ENCODE assay signal across 37 mouse cellular contexts in genomic region chr19:11098401-11098800, GRCm38 (mm10). TPM values are rescaled to one million over a fixed set of nuclear protein-coding genes. Genes with fewer than 3 reads are reported as not detected.
"Had no signal": no experiment of that assay in that cellular context is flagged by ENCODE, and none has a peak within 500 bp of the region (broad histone marks: within the 10 kb centered on the region; RNA-seq: fewer than 3 reads in every experiment).

No protein-coding gene starts in this region.

- H3K4me1 ChIP-seq: heart, embryonic 10.5 days; heart, embryonic 12.5 days; hindbrain, embryonic 13.5 days; hindbrain, embryonic 15.5 days; limb, embryonic 10.5 days; limb, embryonic 12.5 days; liver, embryonic 13.5 days had no signal

- H3K9ac ChIP-seq: heart, embryonic 12.5 days; hindbrain, embryonic 13.5 days; hindbrain, embryonic 15.5 days; limb, embryonic 12.5 days; liver, embryonic 13.5 days had no signal

- H3K36me3 ChIP-seq: heart, embryonic 10.5 days; heart, embryonic 12.5 days; hindbrain, embryonic 13.5 days; hindbrain, embryonic 15.5 days; limb, embryonic 10.5 days; limb, embryonic 12.5 days; liver, embryonic 13.5 days had no signal

- H3K9me3 ChIP-seq: heart, embryonic 10.5 days; heart, embryonic 12.5 days; hindbrain, embryonic 13.5 days; hindbrain, embryonic 15.5 days; limb, embryonic 10.5 days; limb, embryonic 12.5 days; liver, embryonic 13.5 days had no signal

- H3K4me2 ChIP-seq: heart, embryonic 12.5 days; hindbrain, embryonic 13.5 days; hindbrain, embryonic 15.5 days; limb, embryonic 12.5 days; liver, embryonic 13.5 days had no signal

- H3K4me3 ChIP-seq: gastrocnemius, adult 2 months; heart, embryonic 10.5 days; heart, embryonic 12.5 days; hindbrain, embryonic 13.5 days; hindbrain, embryonic 15.5 days; layer of hippocampus, adult 2 months; left cerebral cortex, adult 2 months; limb, embryonic 10.5 days; limb, embryonic 12.5 days; liver, embryonic 13.5 days had no signal

- H3K27ac ChIP-seq: gastrocnemius, adult 2 months; heart, embryonic 10.5 days; hindbrain, embryonic 13.5 days; hindbrain, embryonic 15.5 days; hindbrain, postnatal 0 days; layer of hippocampus, adult 2 months; left cerebral cortex, adult 2 months; limb, embryonic 10.5 days; limb, embryonic 12.5 days; liver, embryonic 13.5 days had no signal

- DNase-seq: gastrocnemius, adult 2 months; gastrocnemius, postnatal 10 days; gastrocnemius, postnatal 25 days; heart, adult 18-20 months; heart, postnatal 14 days; heart, postnatal 36 days; kidney, adult 18-20 months; kidney, adult 8-10 months; kidney, postnatal 10 days; kidney, postnatal 25 days; kidney, postnatal 4 days; liver; liver, embryonic 13.5 days had no signal

- ATAC-seq: hindbrain, postnatal 0 days; intestine, postnatal 0 days had no signal

RNA-seq across cellular contexts. Expression of gene Ms4a8a, which starts 17.5 kb away (rescaled TPM):
- total RNA-seq: hindbrain, postnatal 0 days; layer of hippocampus, postnatal 10 days; layer of hippocampus, postnatal 25 days; left cerebral cortex, adult 2 months; left cerebral cortex, postnatal 14 days; left cerebral cortex, postnatal 36 days had no signal
- polyA plus RNA-seq: frontal cortex, adult 2 months; heart, embryonic 10.5 days; heart, embryonic 12.5 days; heart, embryonic 14.5 days; hindbrain, embryonic 11.5 days; hindbrain, embryonic 13.5 days; hindbrain, embryonic 15.5 days; hindbrain, postnatal 0 days; kidney, embryonic 14.5 days; kidney, embryonic 16.5 days; limb, embryonic 10.5 days; limb, embryonic 12.5 days; limb, embryonic 14.5 days; liver, embryonic 13.5 days had no signal

RNA-seq across cellular contexts. Expression of gene 1700017D01Rik, which starts 32.3 kb away (rescaled TPM):
- total RNA-seq: gastrocnemius, adult 2 months; gastrocnemius, postnatal 25 days; heart, adult 18-20 months; heart, adult 8-10 months; heart, postnatal 14 days; heart, postnatal 36 days; hematopoietic stem cell, adult 5-6 weeks; hindbrain, postnatal 0 days; layer of hippocampus, adult 2 months; layer of hippocampus, postnatal 10 days; layer of hippocampus, postnatal 25 days; left cerebral cortex, adult 2 months; left cerebral cortex, postnatal 14 days; left cerebral cortex, postnatal 36 days had no signal
- polyA plus RNA-seq: frontal cortex, adult 2 months; heart, embryonic 10.5 days; heart, embryonic 12.5 days; heart, embryonic 14.5 days; heart, embryonic 16.5 days; hindbrain, embryonic 11.5 days; hindbrain, embryonic 13.5 days; hindbrain, embryonic 15.5 days; hindbrain, postnatal 0 days; intestine, embryonic 14.5 days; intestine, postnatal 0 days; kidney, embryonic 14.5 days; kidney, embryonic 16.5 days; limb, embryonic 10.5 days; limb, embryonic 12.5 days; limb, embryonic 14.5 days; liver, embryonic 13.5 days had no signal
